ENCODE assay signal across 11 mouse cellular contexts in genomic region chr5:137481897-137482296, GRCm38 (mm10). TPM values are rescaled to one million over a fixed set of nuclear protein-coding genes. Genes with fewer than 3 reads are reported as not detected.
A peak's percentile ranks its signal among the peaks of the same experiment; 100 is the strongest.
DNase-seq lines count a peak whose midpoint lies in the region; ATAC-seq lines count a peak whose summit lies in the region.
"Had no signal": no experiment of that assay in that cellular context is flagged by ENCODE, and none has a peak within 500 bp of the region (broad histone marks: within the 10 kb centered on the region; RNA-seq: fewer than 3 reads in every experiment).

No protein-coding gene starts in this region.

- H3K27ac ChIP-seq in kidney, embryonic 14.5 days (ENCODE audit: low read depth, low read length) = no peak overlapping the region
- no peak overlapping the region for H3K27ac ChIP-seq in limb, embryonic 11.5 days (replicated peaks; ENCODE audit: low read depth, low read length)
- H3K27ac ChIP-seq: embryonic facial prominence, embryonic 12.5 days; midbrain, embryonic 13.5 days had no signal

- no peak overlapping the region for H3K4me2 ChIP-seq in kidney, embryonic 14.5 days (replicated peaks; ENCODE audit: low read depth, low read length)
- H3K4me2 ChIP-seq in limb, embryonic 11.5 days (ENCODE audit: low read depth, severe bottlenecking) = no peak overlapping the region
- H3K4me2 ChIP-seq: embryonic facial prominence, embryonic 12.5 days; midbrain, embryonic 13.5 days had no signal

- H3K36me3 ChIP-seq in kidney, embryonic 14.5 days (ENCODE audit: control insufficient read depth, insufficient read depth, low read length) = no peaks in the 10 kb centered on the region
- no peaks in the 10 kb centered on the region for H3K36me3 ChIP-seq in limb, embryonic 11.5 days (ENCODE audit: control insufficient read depth, insufficient read depth, low read length)
- H3K36me3 ChIP-seq: embryonic facial prominence, embryonic 12.5 days; midbrain, embryonic 13.5 days had no signal

- H3K27me3 ChIP-seq in kidney, embryonic 14.5 days (ENCODE audit: control insufficient read depth, insufficient read depth, low read length) = 0 out of 2 replicates have a peak, but pooled peaks cover 8% of the 10 kb centered on the region
- no peaks in the 10 kb centered on the region for H3K27me3 ChIP-seq in limb, embryonic 11.5 days (ENCODE audit: control insufficient read depth, insufficient read depth, low read length)

- H3K4me1 ChIP-seq in kidney, embryonic 14.5 days (ENCODE audit: control insufficient read depth, insufficient read depth, low read length) = no peaks in the 10 kb centered on the region
- 0 out of 2 replicates have a peak, but pooled peaks cover 2% of the 10 kb centered on the region for H3K4me1 ChIP-seq in limb, embryonic 11.5 days (ENCODE audit: control insufficient read depth, insufficient read depth, low read length)

- H3K9ac ChIP-seq in kidney, embryonic 14.5 days (ENCODE audit: low read depth, low read length) = no peak overlapping the region
- no peak overlapping the region for H3K9ac ChIP-seq in limb, embryonic 11.5 days (ENCODE audit: low read length)
- H3K9ac ChIP-seq: embryonic facial prominence, embryonic 12.5 days; midbrain, embryonic 13.5 days had no signal

- no peak for ATAC-seq in kidney, embryonic 14.5 days (ENCODE audit: low FRiP score, low TSS enrichment)
- 0 out of 2 replicates have a peak, but pooled peaks have one; percentile 22 for ATAC-seq in limb, embryonic 11.5 days (ENCODE audit: insufficient number of reproducible peaks, low FRiP score, low TSS enrichment, low read depth)
- ATAC-seq: midbrain, embryonic 13.5 days had no signal

- peak; percentile 13 for DNase-seq in kidney, adult 9 months
- peak; percentile 42 for DNase-seq in right cerebral cortex, postnatal 4 days
- no peak for DNase-seq in right cerebral cortex, postnatal 25 days
- no peak for DNase-seq in limb, embryonic 11.5 days (ENCODE audit: low spot score)
- DNase-seq in testis, postnatal 14 days (ENCODE audit: low spot score) = peak; percentile 31
- DNase-seq in spleen, adult 12 weeks (ENCODE audit: low spot score) = no peak
- no peak for DNase-seq in urinary bladder, adult 18-20 months (ENCODE audit: low spot score in 2 of 2)

- H3K9me3 ChIP-seq in kidney, embryonic 14.5 days (ENCODE audit: control insufficient read depth, low read length) = no peaks in the 10 kb centered on the region
- H3K9me3 ChIP-seq in limb, embryonic 11.5 days (ENCODE audit: control insufficient read depth, low read length) = no peaks in the 10 kb centered on the region
- H3K9me3 ChIP-seq: embryonic facial prominence, embryonic 12.5 days; midbrain, embryonic 13.5 days had no signal

- WGBS in kidney, embryonic 14.5 days = 36% methylated on average over 8 of the region's 8 CpGs
- WGBS in limb, embryonic 11.5 days = 33% methylated on average over 8 of the region's 8 CpGs

- no peak overlapping the region for H3K4me3 ChIP-seq in kidney, embryonic 14.5 days (ENCODE audit: low read length)
- no peak overlapping the region for H3K4me3 ChIP-seq in limb, embryonic 11.5 days (ENCODE audit: low read depth, low read length)
- H3K4me3 ChIP-seq: embryonic facial prominence, embryonic 12.5 days; midbrain, embryonic 13.5 days had no signal

RNA-seq across cellular contexts. Expression of gene Zan, which starts 5.0 kb away (rescaled TPM):
- polyA plus RNA-seq in kidney, embryonic 14.5 days (2014; fragmentation: Nextera tagmentation; extraction: Ambion mirVana) = 0.17 and 0.60 TPM in 2 replicates
- 0.13 TPM in 1 of 2 replicates, not detected in the other for polyA plus RNA-seq in limb, embryonic 11.5 days (2014; fragmentation: Nextera tagmentation; extraction: Ambion mirVana)

RNA-seq across cellular contexts. Expression of gene Pop7, which starts 20.4 kb away (rescaled TPM):
- 57.8 and 69.5 TPM in 2 replicates for polyA plus RNA-seq in kidney, embryonic 14.5 days (2014; fragmentation: Nextera tagmentation; extraction: Ambion mirVana)
- polyA plus RNA-seq in limb, embryonic 11.5 days (2014; fragmentation: Nextera tagmentation; extraction: Ambion mirVana) = 51.1 and 59.3 TPM in 2 replicates

RNA-seq across cellular contexts. Expression of gene Gigyf1, which starts 36.5 kb away (rescaled TPM):
- polyA plus RNA-seq in kidney, embryonic 14.5 days (2014; fragmentation: Nextera tagmentation; extraction: Ambion mirVana) = 16.0 and 18.6 TPM in 2 replicates
- 13.7 and 14.1 TPM in 2 replicates for polyA plus RNA-seq in limb, embryonic 11.5 days (2014; fragmentation: Nextera tagmentation; extraction: Ambion mirVana)

RNA-seq across cellular contexts. Expression of gene Epo, which starts 51.1 kb away (rescaled TPM):
- polyA plus RNA-seq in kidney, embryonic 14.5 days (2014; fragmentation: Nextera tagmentation; extraction: Ambion mirVana) = not detected in 2 replicates
- polyA plus RNA-seq in limb, embryonic 11.5 days (2014; fragmentation: Nextera tagmentation; extraction: Ambion mirVana) = 0.54 and 0.67 TPM in 2 replicates
- polyA plus RNA-seq: midbrain, embryonic 13.5 days; urinary bladder, adult 2 months had no signal

RNA-seq across cellular contexts. Expression of gene Gnb2, which starts 51.4 kb away (rescaled TPM):
- polyA plus RNA-seq in kidney, embryonic 14.5 days (2014; fragmentation: Nextera tagmentation; extraction: Ambion mirVana) = 427 and 433 TPM in 2 replicates
- 352 and 360 TPM in 2 replicates for polyA plus RNA-seq in limb, embryonic 11.5 days (2014; fragmentation: Nextera tagmentation; extraction: Ambion mirVana)

Comparison
In these comparisons a context has a peak if more than half of its experiments do, and no peak if none do; other contexts are left out.
1. DNase-seq: peak in kidney, adult 9 months (single experiment), right cerebral cortex, postnatal 4 days (single experiment) and testis, postnatal 14 days (single experiment); none in right cerebral cortex, postnatal 25 days (single experiment), limb, embryonic 11.5 days (single experiment), spleen, adult 12 weeks (single experiment) and urinary bladder, adult 18-20 months (0 of 2).